Mouse (Mus musculus): ENCODE data around the gene Gtf3c5.

Gtf3c5 gene

DNA sequence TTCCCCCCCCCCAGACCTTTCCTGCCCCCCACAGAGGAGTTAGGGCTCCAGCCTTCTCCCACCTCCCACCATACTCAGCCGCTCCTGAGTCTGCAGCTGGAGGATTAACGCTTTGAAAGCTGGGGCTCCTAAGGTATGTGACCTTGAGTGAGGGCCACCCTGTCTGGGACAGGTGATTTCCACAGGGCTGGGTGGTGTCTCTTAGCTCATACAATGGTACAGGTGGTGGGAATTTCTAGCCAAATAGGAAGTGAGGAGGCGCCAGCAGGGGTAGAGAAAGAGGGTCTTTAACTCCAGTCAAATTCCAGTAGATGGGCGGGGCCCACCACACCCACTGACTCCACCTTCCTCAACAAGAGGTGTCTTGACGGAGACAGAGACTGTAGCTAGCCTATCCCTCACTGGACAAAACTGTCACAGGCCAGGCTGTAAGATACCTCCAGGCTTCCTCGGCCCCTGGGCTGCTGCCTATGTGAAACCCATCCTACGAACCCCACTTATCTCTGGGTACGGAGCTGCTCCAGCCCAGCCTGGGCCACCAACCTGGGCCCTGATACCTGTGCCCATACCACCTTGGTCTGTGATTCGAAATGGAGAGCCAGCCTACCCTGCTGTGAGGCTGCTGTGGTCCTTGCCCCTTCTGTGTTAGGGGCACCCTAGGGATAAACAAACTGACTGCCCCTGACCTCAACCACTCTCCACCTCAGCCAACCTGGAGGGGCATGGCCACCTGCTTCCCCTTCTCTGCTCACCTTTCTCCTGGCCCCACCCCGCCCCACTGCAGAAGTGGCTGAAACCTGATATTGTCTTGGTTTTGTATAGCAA is 24.0 kb upstream of the Gtf3c5 start:
- no peak for DNase-seq (ENCODE audit: low spot score)

DNA sequence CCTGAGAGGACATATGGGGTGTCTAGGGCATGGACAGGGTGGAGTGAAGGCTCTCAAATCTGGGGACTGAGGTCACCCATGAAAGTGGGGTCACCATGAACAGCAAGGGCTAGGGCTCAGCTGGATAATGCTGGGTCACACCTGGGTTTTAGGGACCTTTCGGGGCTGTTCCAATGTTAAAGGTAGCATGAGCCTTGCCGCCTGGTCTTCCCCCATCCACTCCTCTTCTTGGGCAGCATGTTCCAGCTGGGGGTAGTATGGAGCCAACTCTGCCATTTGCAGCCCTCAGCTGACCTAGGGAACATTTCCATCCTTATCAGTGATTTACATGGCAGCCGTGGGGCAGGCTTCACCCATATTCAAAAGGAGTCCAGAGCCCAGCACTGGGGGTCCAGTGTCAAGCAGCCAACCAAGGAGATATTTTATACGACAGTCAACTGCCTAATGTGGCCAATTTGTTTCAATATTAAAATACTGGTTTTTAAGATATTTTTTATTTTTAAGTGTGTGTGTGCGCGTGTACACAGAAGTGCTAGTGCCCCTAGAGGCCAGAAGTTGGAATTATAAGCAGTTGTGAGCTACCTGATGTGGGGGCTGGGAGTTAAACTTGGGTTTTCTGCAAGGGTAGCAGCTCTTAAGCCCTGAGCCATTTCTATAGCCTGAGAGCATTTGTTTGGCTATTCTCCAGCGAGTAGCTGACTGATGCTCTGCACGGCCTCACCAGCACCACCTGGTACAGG is 23.2 kb upstream of the Gtf3c5 start:
- no peak for DNase-seq (ENCODE audit: low spot score)

DNA sequence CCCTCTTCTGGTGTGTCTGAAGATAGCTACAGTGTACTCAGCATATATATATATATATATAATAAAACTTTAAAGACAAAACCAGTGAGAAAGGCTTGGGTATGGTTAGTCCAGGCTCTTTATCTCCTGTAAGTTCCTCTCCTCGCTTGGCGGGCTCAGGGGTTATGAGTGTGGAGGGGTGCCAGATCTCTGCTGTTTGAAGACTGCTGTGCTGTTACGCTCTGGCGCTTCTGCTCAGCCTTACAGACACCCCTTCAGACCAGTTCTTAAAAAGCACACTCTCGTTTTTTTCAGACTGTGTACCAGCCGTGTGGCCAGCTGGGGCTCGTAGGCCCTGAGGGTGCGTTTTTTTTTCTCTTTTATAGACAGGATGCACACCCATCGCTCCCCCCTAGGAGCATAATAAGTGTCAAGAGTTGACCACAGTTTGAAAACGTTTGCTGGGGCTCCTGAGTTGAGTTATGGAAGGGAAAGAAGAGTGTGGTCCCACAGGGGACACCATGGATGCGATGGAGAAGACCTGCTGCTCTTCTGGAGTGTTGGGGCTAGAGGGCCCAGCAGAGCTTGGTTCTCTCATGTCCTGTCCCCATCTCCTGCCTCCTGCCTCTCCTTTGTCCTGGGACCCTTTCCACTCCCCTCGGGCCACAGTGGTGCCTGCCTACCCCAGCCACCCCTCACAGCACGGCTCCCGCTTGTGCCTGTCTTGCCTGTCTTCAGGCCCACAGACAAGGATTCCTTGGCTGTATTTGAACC is 22.4 kb upstream of the Gtf3c5 start:
- DNase-seq (ENCODE audit: low spot score) = no peak

- no peak for DNase-seq (ENCODE audit: low spot score)
Observed at GRCm38 (mm10) chr2:28603542-28603941, 20.0 kb upstream of the Gtf3c5 start.

GRCm38 (mm10) chr2:28601720-28602590 is 18.4 kb upstream of the Gtf3c5 start:
- DNase-seq (ENCODE audit: low spot score) = no peak

DNA sequence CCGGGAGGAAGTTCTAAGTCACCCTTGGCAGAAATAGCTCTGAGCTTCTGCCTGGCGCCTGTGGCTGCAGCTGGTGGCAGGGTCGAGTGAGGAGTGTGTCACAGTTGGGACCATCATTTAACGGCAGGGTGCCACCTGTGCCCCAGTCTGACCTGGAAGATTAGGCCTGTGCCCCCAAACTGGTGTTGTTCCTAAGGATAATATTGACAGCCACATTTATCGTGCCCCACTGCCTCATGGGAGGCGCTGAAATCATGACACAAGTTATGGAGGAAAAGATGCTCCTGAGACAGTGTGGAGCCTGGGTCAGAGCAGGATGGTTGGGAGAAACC is 16.0 kb upstream of the Gtf3c5 start:
- DNase-seq (ENCODE audit: low spot score) = no peak

- no peak for DNase-seq (ENCODE audit: low spot score)
Observed at GRCm38 (mm10) chr2:28598692-28599568, 15.4 kb upstream of the Gtf3c5 start.

- DNase-seq (ENCODE audit: low spot score) = no peak
Observed at GRCm38 (mm10) chr2:28597733-28598547, 14.4 kb upstream of the Gtf3c5 start.

- peak; percentile 47 for DNase-seq (ENCODE audit: low spot score)
Observed at GRCm38 (mm10) chr2:28596998-28597397, 13.4 kb upstream of the Gtf3c5 start.

GRCm38 (mm10) chr2:28596021-28596420 is 12.5 kb upstream of the Gtf3c5 start:
- DNase-seq (ENCODE audit: low spot score) = no peak

DNA sequence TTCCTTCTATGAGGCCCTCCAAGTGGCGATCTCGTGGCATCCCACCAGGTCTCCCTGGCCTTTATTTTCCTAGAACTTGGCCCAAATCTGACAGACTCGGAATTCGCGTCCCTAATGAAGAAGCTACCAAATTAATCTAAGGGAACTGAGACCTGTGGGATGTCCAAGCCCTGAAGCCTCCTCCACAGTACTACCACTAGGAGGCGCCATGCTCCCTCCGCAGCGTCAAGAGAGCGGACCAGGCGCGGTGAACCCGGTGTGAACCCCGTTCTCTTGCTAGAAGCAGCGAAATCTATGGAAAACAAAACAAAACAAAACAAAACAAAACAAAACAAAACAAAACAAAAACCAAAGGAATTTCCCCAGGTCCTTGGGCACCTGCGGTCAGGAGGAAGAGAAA is 9.3 kb upstream of the Gtf3c5 start:
- DNase-seq (ENCODE audit: low spot score) = peak; percentile 77

- no peak for DNase-seq (ENCODE audit: low spot score)
Observed at GRCm38 (mm10) chr2:28591479-28591878, 7.9 kb upstream of the Gtf3c5 start.

DNA sequence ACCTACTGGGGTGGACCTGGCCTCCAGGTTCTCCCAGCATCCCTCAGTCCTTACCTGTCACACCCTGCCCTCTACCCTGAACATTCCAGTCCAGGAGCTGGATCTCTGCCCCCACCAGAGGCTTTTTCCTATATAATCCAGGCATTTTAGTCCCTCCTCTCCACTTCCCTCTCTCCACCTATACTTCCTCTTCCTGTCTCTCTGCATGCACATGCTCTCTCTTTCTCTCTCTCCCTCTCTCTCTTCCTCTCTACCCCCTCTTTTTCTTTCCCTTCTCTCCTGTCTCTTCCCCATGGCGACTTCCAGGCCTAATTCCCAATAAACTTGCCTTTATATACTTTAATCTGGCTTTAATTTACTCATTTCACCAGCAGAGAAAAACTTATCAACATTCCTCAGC is 5.0 kb upstream of the Gtf3c5 start:
- no peak for DNase-seq (ENCODE audit: low spot score)

DNA sequence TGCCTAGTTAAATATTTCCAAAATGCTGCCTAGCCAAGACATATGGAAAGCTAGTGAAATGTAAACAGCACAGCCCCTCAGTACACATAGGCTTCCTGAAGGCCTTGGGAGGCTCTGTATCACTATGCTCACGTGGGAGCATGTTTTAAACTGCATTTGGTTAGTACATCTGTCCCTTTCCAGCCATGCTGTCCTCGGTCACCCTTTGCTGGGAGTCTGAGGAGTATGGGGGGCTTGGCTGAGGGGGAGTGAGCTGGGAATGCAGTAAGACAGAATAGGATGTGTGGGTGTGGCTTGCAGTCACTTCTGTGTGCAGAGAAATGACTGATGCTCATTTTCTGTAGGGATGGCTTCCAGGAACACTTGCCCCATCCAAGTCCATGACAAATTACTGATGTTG is 2.2 kb upstream of the Gtf3c5 start:
- no peak for DNase-seq (ENCODE audit: low spot score)

DNA sequence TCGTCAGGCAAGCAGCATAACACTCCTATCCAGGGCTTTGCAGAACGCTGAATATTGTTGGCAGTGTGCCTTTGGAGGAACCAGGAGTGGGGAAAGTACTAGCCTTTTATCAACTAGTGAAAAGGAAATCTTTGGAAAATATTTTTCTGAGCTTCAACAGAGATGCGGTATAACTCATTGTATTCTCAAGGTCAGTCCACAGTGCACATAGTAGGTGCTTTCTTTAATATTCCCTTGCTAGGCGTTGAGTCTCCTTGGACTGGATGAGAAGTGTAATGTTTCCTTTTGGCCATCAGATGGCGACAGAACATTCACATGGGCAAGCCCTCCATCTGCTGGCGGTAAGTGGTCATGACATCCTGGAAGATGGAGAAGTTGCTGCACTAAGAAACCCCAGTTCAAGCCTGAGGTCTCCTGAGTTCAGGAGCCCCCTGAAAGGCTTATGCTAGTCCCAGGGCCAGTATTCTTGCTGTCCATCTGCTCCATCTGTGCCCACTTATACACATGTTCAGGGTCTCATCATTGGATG is 1.6 kb upstream of the Gtf3c5 start:
- DNase-seq (ENCODE audit: low spot score) = peak; percentile 73

- DNase-seq (ENCODE audit: low spot score) = peak; percentile 90
Observed at GRCm38 (mm10) chr2:28582647-28583353, 751 bp downstream of the Gtf3c5 start.

GRCm38 (mm10) chr2:28578003-28578402 is 5.5 kb downstream of the Gtf3c5 start:
- DNase-seq (ENCODE audit: low spot score) = no peak

- no peak for DNase-seq (ENCODE audit: low spot score)
Observed at GRCm38 (mm10) chr2:28576815-28577214, 6.7 kb downstream of the Gtf3c5 start.

- DNase-seq (ENCODE audit: low spot score) = no peak
Observed at GRCm38 (mm10) chr2:28575341-28575740, 8.2 kb downstream of the Gtf3c5 start.
